ENCODE assay signal across 24 mouse cellular contexts in genomic region chr8:81608082-81608481, GRCm38 (mm10).
"Had no signal": no experiment of that assay in that cellular context is flagged by ENCODE, and none has a peak within 500 bp of the region (broad histone marks: within the 10 kb centered on the region; RNA-seq: fewer than 3 reads in every experiment).

No protein-coding gene starts in this region.

- H3K4me1 ChIP-seq: heart, embryonic 10.5 days; hindbrain, embryonic 10.5 days; hindbrain, embryonic 12.5 days; intestine, embryonic 15.5 days; limb, embryonic 10.5 days; limb, embryonic 12.5 days had no signal

- H3K4me3 ChIP-seq: gastrocnemius, adult 2 months; heart, embryonic 10.5 days; heart, embryonic 12.5 days; hindbrain, embryonic 10.5 days; hindbrain, embryonic 12.5 days; intestine, embryonic 15.5 days; layer of hippocampus, adult 2 months; left cerebral cortex, adult 2 months; limb, embryonic 10.5 days; limb, embryonic 12.5 days had no signal

- H3K27ac ChIP-seq: gastrocnemius, adult 2 months; heart, embryonic 10.5 days; hindbrain, embryonic 10.5 days; hindbrain, embryonic 12.5 days; hindbrain, embryonic 14.5 days; intestine, embryonic 15.5 days; layer of hippocampus, adult 2 months; left cerebral cortex, adult 2 months; limb, embryonic 10.5 days; limb, embryonic 12.5 days had no signal

- H3K36me3 ChIP-seq: heart, embryonic 10.5 days; heart, embryonic 12.5 days; hindbrain, embryonic 10.5 days; hindbrain, embryonic 12.5 days; intestine, embryonic 15.5 days; limb, embryonic 10.5 days; limb, embryonic 12.5 days had no signal

- H3K9me3 ChIP-seq: heart, embryonic 10.5 days; heart, embryonic 12.5 days; hindbrain, embryonic 10.5 days; hindbrain, embryonic 12.5 days; intestine, embryonic 15.5 days; limb, embryonic 10.5 days; limb, embryonic 12.5 days had no signal

- DNase-seq: gastrocnemius, adult 2 months; gastrocnemius, postnatal 10 days; gastrocnemius, postnatal 25 days; heart, adult 18-20 months; heart, postnatal 10 days; heart, postnatal 4 days; kidney, adult 18-20 months; kidney, adult 8-10 months; kidney, postnatal 10 days; kidney, postnatal 25 days; kidney, postnatal 4 days had no signal

- ATAC-seq: hindbrain, embryonic 16.5 days; inflammation-experienced regulatory T-cells, adult 6 months; intestine, embryonic 15.5 days; intestine, postnatal 0 days had no signal

- H3K27me3 ChIP-seq: heart, embryonic 12.5 days; hindbrain, embryonic 12.5 days; intestine, embryonic 15.5 days had no signal

- H3K9ac ChIP-seq: heart, embryonic 12.5 days; hindbrain, embryonic 12.5 days; hindbrain, embryonic 14.5 days; intestine, embryonic 15.5 days; limb, embryonic 12.5 days had no signal

- H3K4me2 ChIP-seq: heart, embryonic 12.5 days; hindbrain, embryonic 12.5 days; hindbrain, embryonic 14.5 days; intestine, embryonic 15.5 days; limb, embryonic 12.5 days had no signal
